In genomic region chr14:101901976-101902375, GRCm38 (mm10) we compare ENCODE assay signal across 14 mouse cellular contexts.
"Had no signal": no experiment of that assay in that cellular context is flagged by ENCODE, and none has a peak within 500 bp of the region (broad histone marks: within the 10 kb centered on the region; RNA-seq: fewer than 3 reads in every experiment).

No protein-coding gene starts in this region.

- DNase-seq: layer of hippocampus, adult 9-11 months; liver; liver, embryonic 13.5 days; liver, postnatal 0 days; lung, postnatal 14 days; thymus, postnatal 4 days had no signal

- H3K36me3 ChIP-seq: limb, embryonic 12.5 days; liver, embryonic 13.5 days; lung, embryonic 15.5 days; midbrain, embryonic 15.5 days; neural tube, embryonic 12.5 days had no signal

- H3K27ac ChIP-seq: limb, embryonic 12.5 days; liver, embryonic 13.5 days; lung, embryonic 15.5 days; macrophage; midbrain, embryonic 15.5 days; neural tube, embryonic 12.5 days; stomach, postnatal 0 days had no signal

- H3K4me3 ChIP-seq: limb, embryonic 12.5 days; liver, embryonic 13.5 days; lung, embryonic 15.5 days; megakaryocyte, embryonic 14.5 days; midbrain, embryonic 15.5 days; neural tube, embryonic 12.5 days had no signal

- H3K9ac ChIP-seq: limb, embryonic 12.5 days; liver, embryonic 13.5 days; liver, postnatal 0 days; lung, embryonic 15.5 days; midbrain, embryonic 15.5 days; neural tube, embryonic 12.5 days had no signal

- H3K27me3 ChIP-seq: limb, embryonic 12.5 days; liver, embryonic 13.5 days; lung, embryonic 15.5 days; megakaryocyte, embryonic 14.5 days; midbrain, embryonic 15.5 days; neural tube, embryonic 12.5 days had no signal

- H3K9me3 ChIP-seq: limb, embryonic 12.5 days; liver, embryonic 13.5 days; lung, embryonic 15.5 days; midbrain, embryonic 15.5 days; neural tube, embryonic 12.5 days had no signal

- H3K4me1 ChIP-seq: liver, embryonic 13.5 days; lung, embryonic 15.5 days; megakaryocyte, embryonic 14.5 days; midbrain, embryonic 15.5 days; neural tube, embryonic 12.5 days had no signal

- H3K4me2 ChIP-seq: limb, embryonic 12.5 days; liver, embryonic 13.5 days; lung, embryonic 15.5 days; midbrain, embryonic 11.5 days; midbrain, embryonic 15.5 days; neural tube, embryonic 12.5 days had no signal

- ATAC-seq: liver, postnatal 0 days; midbrain, embryonic 15.5 days had no signal
